Mouse (Mus musculus) megakaryocyte-erythroid progenitor cell, adult 5 weeks (primary cell): ENCODE data around the gene Foxc2. TPM values are rescaled to one million over a fixed set of nuclear protein-coding genes. Genes with fewer than 3 reads are reported as not detected.

ENCODE experiments used
- polyA plus RNA-seq: library from polyadenylated mRNA; stranded (reverse); fragments of >175 nt; gene quantifications from 2 replicates; pipeline ENCODE4 v1.2.3, GENCODE M21; 2012

Gene Foxc2
- polyA plus RNA-seq: 0.08 TPM in 1 of 2 replicates, not detected in the other

GRCm38 (mm10) chr8:121115948-121116347 lies at the start of gene Foxc2:
Gene Foxc2, plus strand, starts transcription at chr8:121116171.

GRCm38 (mm10) chr8:121084210-121084951 lies 31.6 kb upstream of the Foxc2 start, which contains the start of gene Foxf1:
Gene Foxf1, plus strand, starts transcription at chr8:121084386.

GRCm38 (mm10) chr8:121107668-121108656 lies 8.0 kb upstream of the Foxc2 start, which contains the start of gene Mthfsd:
Gene Mthfsd, minus strand, starts transcription at chr8:121108392.

GRCm38 (mm10) chr8:121127756-121128375 lies 11.9 kb downstream of the Foxc2 start, which contains the start of gene Foxl1:
Gene Foxl1, plus strand, starts transcription at chr8:121127940.

Other genes with a start within 250 kb of the Foxc2 start
- gene Foxf1, start 31.8 kb upstream of the Foxc2 start, polyA plus RNA-seq: 0.04 and 0.05 TPM in 2 replicates
- gene Mthfsd, start 7.8 kb upstream of the Foxc2 start, polyA plus RNA-seq: 29.5 and 40.0 TPM in 2 replicates
- not detected in 2 replicates for gene Foxl1, start 11.8 kb downstream of the Foxc2 start, polyA plus RNA-seq